Mouse (Mus musculus): ENCODE results near the gene Tmcc1.
A peak's percentile ranks its signal among the peaks of the same experiment; 100 is the strongest.
"Not testable (repeated sequence)": the region's sequence is repeated elsewhere in the genome, so short reads cannot be mapped to it uniquely, and the experiment has no call there.

The Tmcc1 gene

GRCm38 (mm10) chr6:116193394-116194393, at the start of gene Tmcc1:
Gene Tmcc1 (minus strand): TSS chr6:116193486.
- peak; percentile 99 for DNase-seq (ENCODE audit: low spot score in 2 of 2)

- no peak for DNase-seq (ENCODE audit: low spot score in 2 of 2)
These were observed 47.1 kb upstream of the Tmcc1 start for GRCm38 (mm10) chr6:116240371-116240770.

- DNase-seq (ENCODE audit: low spot score in 2 of 2): peak; percentile 12 to 13
These were observed 44.8 kb upstream of the Tmcc1 start for GRCm38 (mm10) chr6:116238083-116238482.

- DNase-seq (ENCODE audit: low spot score in 2 of 2): no peak
These were observed 42.0 kb upstream of the Tmcc1 start for GRCm38 (mm10) chr6:116235336-116235735.

- not testable (repeated sequence) for DNase-seq (ENCODE audit: low spot score in 2 of 2)
These were observed 41.5 kb upstream of the Tmcc1 start for GRCm38 (mm10) chr6:116234821-116235220.

- DNase-seq (ENCODE audit: low spot score in 2 of 2): peak; percentile 70 to 75
These were observed 35.7 kb upstream of the Tmcc1 start for GRCm38 (mm10) chr6:116228785-116229525.

GRCm38 (mm10) chr6:116227767-116228166, 34.5 kb upstream of the Tmcc1 start:
- DNase-seq (ENCODE audit: low spot score in 2 of 2): no peak

GRCm38 (mm10) chr6:116207729-116208534, 14.6 kb upstream of the Tmcc1 start, which contains the start of gene Washc2:
Gene Washc2 (plus strand): TSS chr6:116208038.
- DNase-seq (ENCODE audit: low spot score in 2 of 2): peak; percentile 95 to 97

GRCm38 (mm10) chr6:116199682-116200081, 6.4 kb upstream of the Tmcc1 start:
- DNase-seq (ENCODE audit: low spot score in 2 of 2): no peak

- peak in 1 of 2 experiments; percentile 31 for DNase-seq (ENCODE audit: low spot score in 2 of 2)
These were observed 4.9 kb upstream of the Tmcc1 start for GRCm38 (mm10) chr6:116198173-116198572.

GRCm38 (mm10) chr6:116195811-116196210, 2.5 kb upstream of the Tmcc1 start:
- DNase-seq (ENCODE audit: low spot score in 2 of 2): no peak

- DNase-seq (ENCODE audit: low spot score in 2 of 2): peak; percentile 11 to 17
These were observed 426 bp downstream of the Tmcc1 start for GRCm38 (mm10) chr6:116192809-116193311.

GRCm38 (mm10) chr6:116189417-116189816, 3.9 kb downstream of the Tmcc1 start:
- DNase-seq (ENCODE audit: low spot score in 2 of 2): no peak

- DNase-seq (ENCODE audit: low spot score in 2 of 2): no peak
These were observed 6.8 kb downstream of the Tmcc1 start for GRCm38 (mm10) chr6:116186485-116186884.

- DNase-seq (ENCODE audit: low spot score in 2 of 2): no peak
These were observed 9.8 kb downstream of the Tmcc1 start for GRCm38 (mm10) chr6:116183509-116183908.

GRCm38 (mm10) chr6:116180731-116181130, 12.6 kb downstream of the Tmcc1 start:
- no peak for DNase-seq (ENCODE audit: low spot score in 2 of 2)

GRCm38 (mm10) chr6:116178376-116178775, 14.9 kb downstream of the Tmcc1 start:
- no peak for DNase-seq (ENCODE audit: low spot score in 2 of 2)

GRCm38 (mm10) chr6:116173511-116174099, 19.7 kb downstream of the Tmcc1 start:
- DNase-seq (ENCODE audit: low spot score in 2 of 2): not testable (repeated sequence)

- no peak for DNase-seq (ENCODE audit: low spot score in 2 of 2)
These were observed 26.9 kb downstream of the Tmcc1 start for GRCm38 (mm10) chr6:116166383-116166782.

- no peak for DNase-seq (ENCODE audit: low spot score in 2 of 2)
These were observed 38.2 kb downstream of the Tmcc1 start for GRCm38 (mm10) chr6:116154854-116155624.

All from frontal cortex, postnatal 36 days (tissue).